Mouse (Mus musculus) mouse embryonic stem cell (cell line): ENCODE measurements around the gene Lcn5.

Experiments used
- in situ Hi-C, 2 experiments: fragments of 300-500 bp; cut with MboI; formaldehyde crosslinking; loops; 1 replicate in 1 of 2; 3 replicates in 1 of 2; pipeline ENCODE4 v1.14.3; 2019 to 2020; ENCODE audit warnings: low sequenced_read_pairs in 2 of 2, low pct_unique_long_range_greater_than_20kb in 1 of 2, mixed read lengths in 1 of 2; ENCODE audit not compliant: unreplicated experiment in 1 of 2

Lcn5 gene

GRCm38 (mm10) chr2:25657652-25658051 is at the start of gene Lcn5:
Gene Lcn5 (plus strand): TSS chr2:25657952.
- in situ Hi-C loops: no loop called here

- in situ Hi-C loops: no loop called here
Measured at GRCm38 (mm10) chr2:25608671-25609070, 49.1 kb upstream of the Lcn5 start.

GRCm38 (mm10) chr2:25616398-25616797 is 41.4 kb upstream of the Lcn5 start:
- in situ Hi-C loops: no loop called here

DNA sequence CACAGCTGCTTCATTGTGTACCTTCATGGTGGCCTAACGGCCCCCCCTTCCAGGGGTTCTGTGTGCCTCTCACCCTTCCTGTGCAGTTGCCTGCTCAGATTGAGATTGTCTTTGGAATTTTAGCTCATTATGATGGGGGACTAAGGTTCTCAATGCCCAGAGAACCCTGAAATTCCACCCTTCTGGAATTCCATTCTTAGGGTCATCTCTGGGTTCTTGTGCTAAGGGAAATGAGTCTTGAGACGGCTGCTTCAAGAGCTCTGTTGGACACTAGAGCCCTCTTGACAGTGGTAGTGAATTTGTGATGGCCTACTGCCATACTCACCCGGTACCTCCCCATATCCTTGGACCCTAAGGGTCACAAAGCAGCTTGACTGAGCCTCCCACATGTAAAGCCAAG is 40.2 kb upstream of the Lcn5 start, which contains the start of gene Ccdc183:
Gene Ccdc183, minus strand, starts transcription at position 101 of the 400 bp plus-strand sequence.
- in situ Hi-C loops: no loop called here

DNA sequence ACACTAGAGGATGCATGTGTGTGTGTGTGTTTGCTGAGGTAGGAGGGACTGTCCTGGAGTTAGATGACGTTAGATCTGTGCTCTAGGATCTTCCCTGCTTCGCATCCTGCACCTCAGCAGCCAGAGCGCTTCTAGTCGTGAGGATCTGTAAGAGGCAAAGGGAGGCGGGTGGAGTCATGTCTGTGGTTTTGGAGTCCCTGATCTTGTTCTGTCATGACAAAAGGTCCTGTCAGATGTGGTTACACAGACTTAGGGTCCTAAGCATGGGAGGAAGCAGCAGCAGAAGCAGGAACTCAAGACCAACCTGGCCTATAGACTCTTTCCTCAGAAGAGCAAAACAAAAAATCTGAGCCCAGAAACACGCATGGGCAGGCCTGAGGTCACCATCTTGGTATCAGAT is 37.4 kb upstream of the Lcn5 start:
- in situ Hi-C loops: no loop called here

DNA sequence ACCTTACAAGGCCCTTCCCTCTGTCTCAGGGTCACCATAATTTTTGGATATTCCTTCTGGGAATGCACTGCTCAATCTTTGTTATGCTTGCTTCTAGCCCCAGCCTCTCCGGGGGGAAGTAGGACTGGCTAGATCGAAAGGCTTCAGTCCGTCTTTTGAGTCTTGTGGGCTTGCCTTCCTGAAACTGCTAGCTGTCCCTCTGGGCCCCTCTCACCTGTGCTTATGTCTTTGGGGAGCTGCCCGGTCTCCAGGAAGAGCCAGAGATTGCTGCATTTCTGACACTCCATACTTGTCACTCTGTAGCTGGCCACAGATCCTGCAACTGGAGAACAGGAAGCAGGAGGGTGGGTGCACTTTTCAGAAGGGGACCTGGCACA is 36.9 kb upstream of the Lcn5 start:
- in situ Hi-C loops: no loop called here

DNA sequence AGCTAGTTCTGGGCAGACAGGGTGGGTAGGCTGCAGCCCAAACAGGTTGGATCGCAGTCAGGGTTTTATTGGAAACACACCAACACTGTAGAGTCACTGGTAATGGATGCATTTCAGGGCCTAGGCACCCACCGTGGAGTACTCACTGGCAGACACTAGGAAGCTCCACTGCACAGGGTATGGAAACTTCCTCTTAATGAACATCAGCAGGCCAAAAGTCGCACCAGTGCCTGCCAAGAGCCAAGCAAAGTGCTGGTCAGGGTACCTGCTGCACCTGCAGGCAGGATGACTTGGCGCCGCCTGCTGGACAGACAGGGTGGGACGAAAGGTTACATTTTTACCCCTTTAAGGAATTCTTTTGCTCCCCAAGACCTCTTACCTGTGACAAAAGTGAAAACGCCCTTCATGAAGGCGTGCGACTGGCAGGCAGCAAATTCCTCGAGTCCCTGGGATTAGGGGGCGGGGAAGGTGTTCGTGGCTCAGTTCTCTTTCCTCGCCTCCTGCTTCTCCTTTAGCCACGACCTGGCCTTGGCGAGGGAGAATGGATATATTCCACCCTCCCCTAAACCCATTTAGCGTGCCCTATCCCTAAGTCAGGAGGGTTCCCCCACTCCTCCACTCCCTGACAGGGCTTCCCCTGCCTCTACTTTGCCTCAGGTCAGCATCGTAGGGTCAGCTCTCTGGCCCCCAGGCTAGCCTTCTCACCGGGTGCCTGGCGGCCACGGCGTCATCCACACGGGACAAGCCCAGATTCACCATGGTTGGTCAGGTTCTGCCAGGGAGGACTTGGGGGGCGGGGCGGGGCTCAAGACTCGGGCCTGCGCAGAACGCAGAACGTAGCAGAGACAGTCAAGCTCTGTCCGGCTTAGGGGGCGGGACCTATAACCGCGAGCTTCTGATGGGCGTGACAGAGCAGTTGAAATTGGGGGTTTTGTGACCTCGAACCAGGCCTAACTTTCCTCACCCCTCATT is 36.2 kb upstream of the Lcn5 start, which contains the start of gene Tmem141:
Gene Tmem141, minus strand, starts transcription at position 777 of the 972 bp plus-strand sequence.
- in situ Hi-C loops: no loop called here

- in situ Hi-C loops: no loop called here
Measured at GRCm38 (mm10) chr2:25625986-25626385, 31.8 kb upstream of the Lcn5 start.

- in situ Hi-C loops: no loop called here
Measured at GRCm38 (mm10) chr2:25627811-25628210, 29.9 kb upstream of the Lcn5 start, which contains the start of gene Fcna. Gene Fcna (minus strand): TSS chr2:25628030.

GRCm38 (mm10) chr2:25628738-25629137 is 29.0 kb upstream of the Lcn5 start:
- in situ Hi-C loops: no loop called here

DNA sequence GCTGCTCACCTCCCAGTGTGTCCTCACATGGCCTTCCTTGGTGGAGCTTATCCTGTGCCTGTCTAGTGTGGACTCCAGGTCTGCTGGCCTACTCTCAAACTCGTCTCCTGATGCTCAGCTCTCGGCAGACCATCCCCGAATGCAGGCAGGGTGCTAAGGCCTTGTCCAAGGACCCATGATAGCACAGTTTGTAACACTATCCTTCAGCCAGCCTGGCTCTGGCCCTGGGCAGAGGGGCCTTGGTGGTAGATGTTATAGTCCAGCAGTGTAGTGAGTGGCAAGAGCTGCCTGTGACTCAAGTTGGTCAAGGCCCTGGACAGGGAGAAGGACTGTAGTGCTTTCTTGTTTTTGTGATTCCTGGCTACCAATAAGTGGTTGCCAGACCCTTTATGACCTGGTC is 24.1 kb upstream of the Lcn5 start:
- in situ Hi-C loops: no loop called here

DNA sequence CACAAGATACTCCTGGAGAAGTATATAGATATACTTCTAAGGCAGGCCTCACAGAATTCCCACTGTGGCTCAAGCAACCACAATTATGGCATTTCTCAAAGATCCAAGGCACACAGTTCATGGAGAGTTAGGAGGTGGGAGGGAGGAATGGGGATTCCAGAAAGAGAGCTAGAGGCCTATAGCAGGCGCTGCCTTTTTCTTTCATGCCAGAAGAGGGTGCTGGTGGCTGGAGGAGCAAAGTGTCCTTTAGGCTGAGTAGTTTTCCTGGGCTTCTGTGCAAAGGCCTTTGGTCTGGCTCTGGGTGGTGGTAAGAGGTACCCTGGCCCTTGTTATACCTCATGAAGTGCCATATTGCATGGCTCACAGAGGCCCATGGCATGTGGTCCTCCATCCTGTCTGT is 23.7 kb upstream of the Lcn5 start:
- in situ Hi-C loops: no loop called here

- in situ Hi-C loops: no loop called here
Measured at GRCm38 (mm10) chr2:25639890-25640289, 17.9 kb upstream of the Lcn5 start.

- in situ Hi-C loops: no loop called here
Measured at GRCm38 (mm10) chr2:25652902-25653301, 4.8 kb upstream of the Lcn5 start, which contains the start of gene Lcn8. Gene Lcn8 (plus strand): TSS chr2:25653120.

DNA sequence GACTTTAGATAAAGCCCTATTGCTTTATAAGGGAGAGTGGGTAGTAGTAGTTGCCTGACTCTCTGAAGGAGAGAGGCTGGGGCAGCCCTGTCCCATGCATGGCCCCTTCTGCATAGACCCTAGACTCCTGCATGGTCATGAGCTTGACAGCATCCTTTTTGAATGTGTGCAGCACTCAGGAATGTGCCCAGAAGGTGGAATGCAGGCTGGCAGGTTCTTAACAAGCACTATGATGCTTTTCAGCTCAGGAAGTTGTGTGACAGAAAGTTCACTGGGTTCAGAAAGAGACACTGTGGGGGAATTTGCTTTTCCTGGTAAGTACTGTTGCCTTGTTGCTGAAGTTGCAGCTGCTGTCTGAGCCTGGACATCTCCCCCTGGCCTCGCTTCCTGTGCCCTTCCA is 3.2 kb upstream of the Lcn5 start:
- in situ Hi-C loops: no loop called here

GRCm38 (mm10) chr2:25656691-25657090 is 1.1 kb upstream of the Lcn5 start:
- in situ Hi-C loops: no loop called here

DNA sequence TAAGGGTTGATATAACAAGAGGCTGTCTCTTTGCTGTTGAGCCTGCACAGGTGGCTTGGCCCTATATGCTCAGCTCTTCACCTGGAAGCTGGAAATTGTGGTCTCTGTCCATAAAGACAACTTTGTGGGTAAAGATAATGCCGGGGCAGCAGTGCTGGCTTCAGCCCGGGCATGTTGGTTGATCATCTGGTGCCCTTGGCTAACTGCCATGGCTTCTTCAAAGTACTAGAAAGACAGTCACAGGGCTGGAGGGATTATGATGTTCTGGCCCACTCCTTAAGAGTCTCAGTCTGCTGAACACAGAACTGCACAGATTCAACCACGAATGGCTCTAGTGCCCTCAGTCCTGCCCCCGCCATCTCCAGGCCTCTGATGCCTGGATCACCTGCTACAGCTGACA is 506 bp upstream of the Lcn5 start:
- in situ Hi-C loops: no loop called here

GRCm38 (mm10) chr2:25660279-25660678 is 2.5 kb downstream of the Lcn5 start:
- in situ Hi-C loops: no loop called here

- in situ Hi-C loops: no loop called here
Measured at GRCm38 (mm10) chr2:25661245-25661970, 3.7 kb downstream of the Lcn5 start.
